Mouse (Mus musculus) ES-Bruce4 (cell line): Measurements from ENCODE around the gene Olfr98.

Source experiments
- CTCF ChIP-seq: IDR thresholded peaks from one replicate; pipeline ENCODE4 v1.8.1; 2011; ENCODE audit warnings: low read depth, low read length
- POLR2A ChIP-seq: IDR thresholded peaks from one replicate; pipeline ENCODE4 v1.8.1; 2011; ENCODE audit warnings: low read length; ENCODE audit not compliant: insufficient read depth

DNA sequence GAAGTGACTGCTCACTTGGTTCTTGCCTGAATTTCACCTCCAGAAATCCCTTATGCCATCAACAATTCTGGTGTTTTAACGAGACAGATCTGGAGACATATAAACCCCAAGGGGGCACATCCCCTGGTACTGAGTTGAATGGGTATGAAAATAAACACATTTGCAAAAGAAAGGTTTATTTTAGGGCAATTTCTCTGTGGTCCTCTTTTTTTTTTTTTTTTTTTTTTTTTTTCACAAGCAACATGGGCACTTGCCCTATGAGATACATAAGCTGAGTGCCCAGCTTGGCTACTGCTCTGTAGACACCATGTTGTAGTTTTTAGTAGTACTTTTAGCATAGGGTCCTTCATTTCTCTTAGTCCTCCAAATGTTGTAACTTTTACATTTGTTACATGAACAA lies 19.8 kb upstream of the Olfr98 start, which contains the start of gene Olfr99:
- TF ChIP-seq CTCF: no peak
- no peak for TF ChIP-seq POLR2A
